Mouse (Mus musculus) lung, adult 2 months (tissue): ENCODE measurements at regions not wholly inside any gene's neighbourhood (a gene's known extent, or its start where the extent isn't known, plus 50 kb on each side); places are given as distances from the start of the nearest gene placed in this dataset.

Source experiments
- CTCF ChIP-seq: fragments of 200-500 bp; IDR thresholded peaks from 2 replicates; pipeline ENCODE4 v1.5.1; 2011; ENCODE audit warnings: mild to moderate bottlenecking, low read length, control low read depth; ENCODE audit not compliant: insufficient read depth
- POLR2A ChIP-seq: fragments of 200-500 bp; IDR thresholded peaks from 2 replicates; pipeline ENCODE4 v1.6.1; 2011; ENCODE audit warnings: low read depth, mild to moderate bottlenecking, control low read depth, low read length, borderline replicate concordance; ENCODE audit errors: extremely low read depth

DNA sequence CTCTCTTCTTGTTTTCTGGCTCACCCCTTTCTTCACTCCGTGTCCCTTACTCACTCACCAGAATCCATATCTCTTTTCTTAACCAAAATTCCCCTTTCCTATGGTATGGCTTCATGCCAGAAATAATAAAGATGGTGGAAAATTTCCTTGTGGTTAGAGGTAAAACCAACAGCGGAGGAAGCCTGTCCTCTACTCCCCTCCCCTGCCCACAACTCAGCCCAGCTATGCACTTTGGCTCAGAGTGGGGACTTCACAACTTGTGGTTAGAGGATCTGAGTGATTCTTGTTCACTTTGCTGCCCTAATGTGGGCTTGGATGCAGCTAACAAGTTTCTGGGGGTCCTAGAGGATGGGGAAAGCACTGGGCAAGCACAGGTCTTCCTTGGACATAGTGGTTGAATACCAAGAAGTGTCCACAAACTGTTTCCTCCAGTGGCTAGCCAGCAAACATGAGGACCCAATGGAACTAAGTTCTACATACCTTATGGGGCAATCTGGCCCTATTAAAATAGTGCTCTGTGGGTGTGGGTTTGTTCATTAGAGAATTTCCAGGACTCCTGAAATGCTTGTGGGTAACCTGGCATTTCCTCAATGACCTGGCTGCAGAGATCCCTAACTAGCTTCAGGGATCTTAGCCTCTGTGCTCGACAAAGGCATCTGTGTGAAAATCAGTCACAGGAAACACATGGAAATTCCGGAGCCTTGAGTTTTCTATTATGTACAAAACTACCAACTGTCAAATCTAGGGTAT, 118.9 kb upstream of the Rasgrp1 start:
- no peak for TF ChIP-seq CTCF
- no peak for TF ChIP-seq POLR2A
